Mouse (Mus musculus): ENCODE results near the gene Scamp1. TPM values are rescaled to one million over a fixed set of nuclear protein-coding genes. Genes with fewer than 3 reads are reported as not detected.
"Not testable (repeated sequence)": the region's sequence is repeated elsewhere in the genome, so short reads cannot be mapped to it uniquely, and the experiment has no call there.

Scamp1 gene
- total RNA-seq (2022) = 10 to 100 TPM; 71.3 to 83.2 (median 75.9) TPM

GRCm38 (mm10) chr13:94285281-94285871 lies at the start of gene Scamp1:
TSS of gene Scamp1 (minus strand) at chr13:94285857.
- peak; percentile 86 for DNase-seq

- no peak for DNase-seq
These were observed 44.8 kb upstream of the Scamp1 start for GRCm38 (mm10) chr13:94330392-94330979.

GRCm38 (mm10) chr13:94329005-94329404 lies 43.3 kb upstream of the Scamp1 start:
- DNase-seq = not testable (repeated sequence)

- DNase-seq = peak; percentile 77
These were observed 42.4 kb upstream of the Scamp1 start for GRCm38 (mm10) chr13:94328063-94328462.

GRCm38 (mm10) chr13:94322475-94322874 lies 36.8 kb upstream of the Scamp1 start:
- no peak for DNase-seq

- DNase-seq = no peak
These were observed 35.6 kb upstream of the Scamp1 start for GRCm38 (mm10) chr13:94321094-94321792.

- DNase-seq = no peak
These were observed 31.4 kb upstream of the Scamp1 start for GRCm38 (mm10) chr13:94316975-94317511.

- DNase-seq = not testable (repeated sequence)
These were observed 27.2 kb upstream of the Scamp1 start for GRCm38 (mm10) chr13:94312812-94313211.

- DNase-seq = no peak
These were observed 22.6 kb upstream of the Scamp1 start for GRCm38 (mm10) chr13:94308279-94308678.

- no peak for DNase-seq
These were observed 21.9 kb upstream of the Scamp1 start for GRCm38 (mm10) chr13:94307531-94307930.

- no peak for DNase-seq
These were observed 21.3 kb upstream of the Scamp1 start for GRCm38 (mm10) chr13:94306968-94307289.

GRCm38 (mm10) chr13:94306277-94306967 lies 20.8 kb upstream of the Scamp1 start:
- no peak for DNase-seq

GRCm38 (mm10) chr13:94300946-94301538 lies 15.4 kb upstream of the Scamp1 start:
- no peak for DNase-seq

- no peak for DNase-seq
These were observed 14.6 kb upstream of the Scamp1 start for GRCm38 (mm10) chr13:94300232-94300631.

- peak; percentile 66 for DNase-seq
These were observed 12.7 kb upstream of the Scamp1 start for GRCm38 (mm10) chr13:94298401-94298800.

GRCm38 (mm10) chr13:94296371-94296770 lies 10.7 kb upstream of the Scamp1 start:
- DNase-seq = no peak

- no peak for DNase-seq
These were observed 10.3 kb upstream of the Scamp1 start for GRCm38 (mm10) chr13:94295922-94296321.

GRCm38 (mm10) chr13:94294886-94295285 lies 9.2 kb upstream of the Scamp1 start:
- no peak for DNase-seq

- no peak for DNase-seq
These were observed 8.3 kb upstream of the Scamp1 start for GRCm38 (mm10) chr13:94293911-94294310.

- DNase-seq = no peak
These were observed 538 bp upstream of the Scamp1 start for GRCm38 (mm10) chr13:94286195-94286594.

- peak; percentile 54 for DNase-seq
These were observed 951 bp downstream of the Scamp1 start for GRCm38 (mm10) chr13:94284543-94285269.

GRCm38 (mm10) chr13:94279420-94279819 lies 6.2 kb downstream of the Scamp1 start:
- DNase-seq = no peak

Measured in adrenal gland, adult 8-10 months (tissue).